Mouse (Mus musculus): ENCODE measurements around the gene Hsd11b1. TPM values are rescaled to one million over a fixed set of nuclear protein-coding genes. Genes with fewer than 3 reads are reported as not detected.
A peak's percentile ranks its signal among the peaks of the same experiment; 100 is the strongest.

Gene Hsd11b1
- polyA plus RNA-seq, 1 experiment from 2014 or later = 11.4 TPM

DNA sequence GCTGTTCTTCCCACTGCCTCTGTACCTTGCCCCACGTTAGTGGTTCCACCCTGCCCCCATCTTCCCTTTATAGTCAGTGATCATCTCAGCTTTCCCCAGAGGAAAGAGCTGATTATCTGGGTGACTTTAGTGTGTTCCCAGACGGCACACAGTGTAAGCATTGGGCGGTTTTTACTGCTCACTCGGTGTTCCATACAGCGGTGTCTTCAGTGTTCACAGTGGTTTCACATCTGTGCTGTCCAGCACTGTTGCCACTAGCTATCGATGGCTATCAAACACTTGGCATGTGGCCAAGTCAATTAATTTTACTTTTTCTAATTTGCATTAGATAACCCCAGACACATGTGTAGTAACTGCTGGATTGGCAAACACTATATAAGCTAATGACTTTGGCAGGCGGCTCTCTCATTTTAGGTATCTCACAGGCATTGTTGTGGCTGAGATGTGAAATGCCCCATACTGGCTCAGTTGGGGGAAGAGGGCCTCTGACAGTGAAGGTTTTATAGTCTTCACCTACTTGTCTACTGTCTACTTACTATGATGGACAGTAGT lies 20.4 kb upstream of the Hsd11b1 start:
- H3K9ac ChIP-seq (ENCODE audit: low read depth, low read length) = no peak overlapping the region
- 64% methylated on average over 7 of the region's 7 CpGs for WGBS

DNA sequence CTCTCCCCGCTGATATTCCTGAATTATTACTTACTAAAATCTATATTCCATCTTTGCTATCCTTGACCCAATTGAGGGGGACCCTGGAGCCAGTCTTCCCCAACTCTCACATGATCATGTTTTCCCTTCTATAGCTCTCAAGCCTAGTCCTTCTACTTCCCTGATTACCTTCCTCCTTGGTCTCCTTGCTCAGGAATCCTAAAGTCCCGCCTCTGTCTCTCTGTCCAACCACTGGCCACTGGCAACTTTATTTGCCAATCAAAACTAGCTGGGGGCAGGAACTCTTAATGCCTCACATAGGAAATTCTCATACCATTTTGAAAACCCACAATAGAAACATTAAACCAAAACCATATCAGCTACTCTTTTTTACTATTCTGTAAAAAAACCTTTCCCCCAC lies 17.5 kb upstream of the Hsd11b1 start:
- H3K36me3 ChIP-seq (ENCODE audit: insufficient read depth, low read length) = no peaks in the 10 kb centered on the region
- no peak for ATAC-seq (replicated peaks; ENCODE audit: low FRiP score, low read depth)
- no peak for TF ChIP-seq CTCF (IDR thresholded peaks at IDR 0.05; ENCODE audit: low read depth)
- DNase-seq (ENCODE audit: low spot score) = no peak
- H3K27ac ChIP-seq = no peak overlapping the region
- no peaks in the 10 kb centered on the region for H3K4me1 ChIP-seq (replicated peaks; ENCODE audit: insufficient read depth, low read length)
- H3K4me3 ChIP-seq (replicated peaks; ENCODE audit: low read depth, low read length) = no peak overlapping the region
- no peak overlapping the region for H3K4me2 ChIP-seq (ENCODE audit: low read length)
- no peaks in the 10 kb centered on the region for H3K27me3 ChIP-seq (ENCODE audit: insufficient read depth, low read length)
- no peak overlapping the region for H3K9ac ChIP-seq (ENCODE audit: low read depth, low read length)
- 97% methylated on average over 2 of the region's 2 CpGs for WGBS
- H3K9me3 ChIP-seq (replicated peaks; ENCODE audit: low read length) = no peaks in the 10 kb centered on the region

More for the DNA sequence above, 20.4 kb upstream of the Hsd11b1 start:
- Histone ChIP-seq H3K4me1 (replicated peaks; ENCODE audit: insufficient read depth, low read length) (no peaks in the 10 kb centered on the region), H3K36me3 (ENCODE audit: insufficient read depth, low read length) (no peaks in the 10 kb centered on the region), H3K4me3 (replicated peaks; ENCODE audit: low read depth, low read length) (no peak overlapping the region), H3K4me2 (ENCODE audit: low read length) (no peak overlapping the region), H3K27ac (no peak overlapping the region), H3K9me3 (replicated peaks; ENCODE audit: low read length) (no peaks in the 10 kb centered on the region), H3K27me3 (ENCODE audit: insufficient read depth, low read length) (no peaks in the 10 kb centered on the region)
- DNase-seq (ENCODE audit: low spot score) (no peak), ATAC-seq (replicated peaks; ENCODE audit: low FRiP score, low read depth) (no peak)
- no peak for TF ChIP-seq CTCF (IDR thresholded peaks at IDR 0.05; ENCODE audit: low read depth)

DNA sequence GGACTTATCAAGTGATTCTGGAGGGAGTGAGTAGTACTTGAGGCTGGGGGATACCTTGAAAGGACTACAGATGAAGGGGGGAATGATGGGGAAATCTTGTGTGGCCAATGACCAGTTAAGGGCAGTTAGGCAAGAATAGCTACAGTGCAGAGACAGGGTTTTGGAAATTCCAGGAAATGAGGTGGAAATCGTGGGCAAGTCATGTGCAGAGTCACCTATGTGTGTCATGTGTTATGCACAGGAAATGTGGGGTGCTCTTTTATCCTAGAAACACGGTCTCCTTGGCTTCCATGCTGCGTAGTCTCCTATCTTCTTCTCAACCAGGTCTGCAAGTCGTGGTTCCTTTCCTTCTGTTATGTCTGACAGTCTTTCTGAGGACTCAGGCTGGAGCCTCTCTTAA lies 15.6 kb upstream of the Hsd11b1 start:
- ATAC-seq (replicated peaks; ENCODE audit: low FRiP score, low read depth) (no peak), DNase-seq (ENCODE audit: low spot score) (no peak)
- 75% methylated on average over 4 of the region's 4 CpGs for WGBS
- H3K4me1 ChIP-seq (replicated peaks; ENCODE audit: insufficient read depth, low read length) = no peaks in the 10 kb centered on the region
- H3K4me3 ChIP-seq (replicated peaks; ENCODE audit: low read depth, low read length) = no peak overlapping the region
- no peak overlapping the region for H3K9ac ChIP-seq (ENCODE audit: low read depth, low read length)
- no peaks in the 10 kb centered on the region for H3K9me3 ChIP-seq (replicated peaks; ENCODE audit: low read length)
- no peaks in the 10 kb centered on the region for H3K36me3 ChIP-seq (ENCODE audit: insufficient read depth, low read length)
- H3K4me2 ChIP-seq (ENCODE audit: low read length) = no peak overlapping the region
- H3K27me3 ChIP-seq (ENCODE audit: insufficient read depth, low read length) = no peaks in the 10 kb centered on the region
- no peak overlapping the region for H3K27ac ChIP-seq
- no peak for TF ChIP-seq CTCF (IDR thresholded peaks at IDR 0.05; ENCODE audit: low read depth)

DNA sequence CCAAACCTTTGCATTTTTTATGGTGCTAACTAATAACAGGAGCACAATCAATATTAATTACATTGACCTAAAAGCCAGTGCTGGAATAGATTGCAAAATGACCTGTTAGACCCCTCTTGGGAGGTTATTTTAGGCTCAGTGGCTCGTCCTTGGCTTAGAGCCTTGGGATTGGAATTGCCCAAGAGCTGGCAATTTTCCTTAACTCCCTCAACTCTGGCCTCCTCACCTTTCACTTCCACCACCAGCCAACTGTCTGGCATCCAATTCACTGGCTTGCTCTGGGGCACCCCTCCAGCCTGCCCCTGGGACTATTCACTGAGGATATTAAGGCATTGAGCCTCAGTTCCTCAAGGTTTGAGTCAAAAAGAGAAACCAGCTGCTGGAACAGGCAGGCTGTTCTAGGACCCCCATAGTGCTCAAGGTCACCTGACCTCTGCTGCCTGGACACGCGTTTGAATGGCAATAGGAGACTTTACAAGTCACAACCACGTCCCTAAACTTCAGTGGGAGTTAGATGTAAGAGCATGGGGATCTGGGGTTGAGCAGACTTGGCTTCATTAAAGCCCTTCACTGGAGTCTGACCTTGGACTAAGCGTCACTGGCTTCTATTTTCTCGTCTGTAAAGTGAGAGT lies 14.7 kb upstream of the Hsd11b1 start:
- Histone ChIP-seq H3K4me1 (replicated peaks; ENCODE audit: insufficient read depth, low read length) (no peaks in the 10 kb centered on the region), H3K36me3 (ENCODE audit: insufficient read depth, low read length) (no peaks in the 10 kb centered on the region), H3K4me2 (ENCODE audit: low read length) (no peak overlapping the region), H3K27me3 (ENCODE audit: insufficient read depth, low read length) (no peaks in the 10 kb centered on the region), H3K4me3 (replicated peaks; ENCODE audit: low read depth, low read length) (no peak overlapping the region), H3K27ac (no peak overlapping the region), H3K9me3 (replicated peaks; ENCODE audit: low read length) (no peaks in the 10 kb centered on the region), H3K9ac (ENCODE audit: low read depth, low read length) (no peak overlapping the region)
- WGBS = 58% methylated on average over 6 of the region's 6 CpGs
- no peak for TF ChIP-seq CTCF (IDR thresholded peaks at IDR 0.05; ENCODE audit: low read depth)
- DNase-seq (ENCODE audit: low spot score) (no peak), ATAC-seq (replicated peaks; ENCODE audit: low FRiP score, low read depth) (no peak)

DNA sequence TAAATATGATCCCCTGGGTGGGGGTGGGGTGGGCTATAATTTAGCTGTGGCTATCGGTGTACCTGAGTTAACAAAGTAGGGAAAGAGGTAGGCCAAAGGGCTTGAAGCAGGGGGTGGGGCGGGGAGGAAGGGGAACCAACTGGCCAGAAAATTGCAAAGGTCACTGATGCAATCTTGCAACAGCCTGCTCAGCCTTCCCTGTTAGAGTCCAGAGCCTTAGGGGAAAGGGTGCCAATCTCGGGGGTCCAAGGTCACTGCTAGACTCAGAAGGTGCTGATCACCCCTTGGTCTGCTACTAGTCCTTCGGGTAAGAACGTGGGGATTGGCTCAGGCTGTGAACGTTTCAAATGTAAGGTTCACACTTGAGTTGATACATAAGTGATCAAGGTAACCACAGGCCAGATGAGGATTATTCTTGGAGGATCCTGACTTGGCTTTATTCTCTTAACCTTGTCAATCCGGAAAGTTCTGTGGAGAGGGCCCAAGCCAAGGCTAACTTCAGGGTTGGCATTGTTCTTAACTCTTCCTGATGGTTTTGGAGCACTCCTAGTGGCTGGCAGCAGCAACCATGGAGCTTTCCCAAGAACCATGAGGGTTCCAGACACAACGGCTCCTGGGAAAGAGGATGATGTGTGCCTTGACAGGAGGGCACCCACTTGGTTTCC lies 10.7 kb upstream of the Hsd11b1 start:
- no peaks in the 10 kb centered on the region for H3K9me3 ChIP-seq (replicated peaks; ENCODE audit: low read length)
- DNase-seq (ENCODE audit: low spot score) (no peak), ATAC-seq (replicated peaks; ENCODE audit: low FRiP score, low read depth) (no peak)
- no peak for TF ChIP-seq CTCF (IDR thresholded peaks at IDR 0.05; ENCODE audit: low read depth)
- no peaks in the 10 kb centered on the region for H3K27me3 ChIP-seq (ENCODE audit: insufficient read depth, low read length)
- H3K4me2 ChIP-seq (ENCODE audit: low read length) = no peak overlapping the region
- H3K4me3 ChIP-seq (replicated peaks; ENCODE audit: low read depth, low read length) = no peak overlapping the region
- H3K36me3 ChIP-seq (ENCODE audit: insufficient read depth, low read length) = no peaks in the 10 kb centered on the region
- no peak overlapping the region for H3K27ac ChIP-seq
- 0 out of 2 replicates have a peak, but pooled peaks cover 3% of the 10 kb centered on the region for H3K4me1 ChIP-seq (replicated peaks; ENCODE audit: insufficient read depth, low read length)
- WGBS = 61% methylated on average over 8 of the region's 8 CpGs
- H3K9ac ChIP-seq (ENCODE audit: low read depth, low read length) = no peak overlapping the region

DNA sequence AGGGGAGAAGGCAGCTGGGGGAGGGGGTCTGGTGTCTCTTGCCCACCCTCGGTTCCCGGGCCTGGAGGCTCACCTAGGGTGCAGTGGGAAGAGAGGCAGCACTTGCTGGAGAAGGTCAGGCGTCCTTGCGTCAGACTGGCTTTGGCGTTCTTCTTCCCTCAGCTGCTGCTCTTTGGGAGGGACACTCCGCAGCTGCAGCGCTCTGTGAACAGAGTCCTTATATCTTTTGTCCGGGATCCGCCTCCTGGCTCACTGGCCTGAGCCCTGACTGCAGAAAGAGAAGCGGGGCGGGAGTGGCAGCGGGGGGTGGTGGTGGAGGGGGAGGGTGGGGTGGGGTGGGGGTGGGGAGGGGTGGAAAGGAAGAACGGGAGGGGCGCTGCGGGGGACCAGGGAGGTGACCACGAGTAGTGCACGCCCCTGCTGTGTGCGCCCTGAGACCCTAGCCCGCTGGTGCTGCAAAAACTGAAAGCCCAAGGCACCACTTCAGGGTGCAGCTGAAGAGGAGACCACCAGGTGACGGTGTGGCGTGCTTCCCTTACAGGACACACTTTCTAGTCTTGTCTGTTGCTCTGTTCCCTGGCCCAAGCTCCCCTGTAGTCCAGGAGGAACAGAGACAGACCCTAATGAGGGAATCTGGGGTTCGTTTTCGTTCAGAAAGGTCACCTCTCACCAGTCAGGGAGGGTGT lies 9.2 kb upstream of the Hsd11b1 start, which contains the start of gene G0s2:
Gene G0s2, minus strand, starts transcription at position 302 of the 686 bp plus-strand sequence.
- Histone ChIP-seq H3K9ac (ENCODE audit: low read depth, low read length) (peak within 1 kb of the TSS; percentile 50), H3K4me2 (ENCODE audit: low read length) (peak within 1 kb of the TSS; percentile 70), H3K36me3 (ENCODE audit: insufficient read depth, low read length) (no peaks in the 10 kb centered on the region), H3K27ac (peak within 1 kb of the TSS; percentile 86), H3K4me3 (replicated peaks; ENCODE audit: low read depth, low read length) (peak within 1 kb of the TSS; percentile 46), H3K4me1 (replicated peaks; ENCODE audit: insufficient read depth, low read length) (0 out of 2 replicates have a peak, but pooled peaks cover 3% of the 10 kb centered on the region), H3K27me3 (ENCODE audit: insufficient read depth, low read length) (no peaks in the 10 kb centered on the region), H3K9me3 (replicated peaks; ENCODE audit: low read length) (no peaks in the 10 kb centered on the region)
- DNase-seq (ENCODE audit: low spot score) (peak; percentile 89), ATAC-seq (replicated peaks; ENCODE audit: low FRiP score, low read depth) (peak; percentile 91)
- WGBS = 6% methylated on average over 19 of the region's 23 CpGs
- peak; percentile 72 for TF ChIP-seq CTCF (IDR thresholded peaks at IDR 0.05; ENCODE audit: low read depth)

All from kidney, postnatal 0 days (tissue).